Mouse (Mus musculus) liver, postnatal 0 days (tissue): ENCODE measurements around the gene Thsd7b.

Source experiments
- CTCF ChIP-seq: sonication (generic); IDR thresholded peaks from 2 replicates; pipeline ENCODE4 v1.5.1; 2016; ENCODE audit warnings: antibody characterized with exemption, low read depth
- EP300 ChIP-seq: IDR thresholded peaks from 2 replicates; pipeline ENCODE4 v1.6.1; 2016; ENCODE audit warnings: antibody characterized with exemption, low read depth, mild to moderate bottlenecking

- TF ChIP-seq CTCF: no peak
- no peak for TF ChIP-seq EP300
Observed at GRCm38 (mm10) chr1:129324798-129325197, 51.7 kb downstream of the Thsd7b start.
